Mouse (Mus musculus): ENCODE measurements around the gene Slc25a20.

- TF ChIP-seq CTCF (IDR thresholded peaks at IDR 0.05; ENCODE audit: low read depth, low read length), result no peak
- TF ChIP-seq EP300 (IDR thresholded peaks at IDR 0.05; ENCODE audit: insufficient read depth, low read depth, low read length), result no peak
- TF ChIP-seq POLR2A (IDR thresholded peaks at IDR 0.05; ENCODE audit: insufficient read depth, low read length), result no peak
These were observed 22.1 kb upstream of the Slc25a20 start for GRCm38 (mm10) chr9:108639825-108640224.
